Mouse (Mus musculus): ENCODE measurements around the gene Gucd1.

DNA sequence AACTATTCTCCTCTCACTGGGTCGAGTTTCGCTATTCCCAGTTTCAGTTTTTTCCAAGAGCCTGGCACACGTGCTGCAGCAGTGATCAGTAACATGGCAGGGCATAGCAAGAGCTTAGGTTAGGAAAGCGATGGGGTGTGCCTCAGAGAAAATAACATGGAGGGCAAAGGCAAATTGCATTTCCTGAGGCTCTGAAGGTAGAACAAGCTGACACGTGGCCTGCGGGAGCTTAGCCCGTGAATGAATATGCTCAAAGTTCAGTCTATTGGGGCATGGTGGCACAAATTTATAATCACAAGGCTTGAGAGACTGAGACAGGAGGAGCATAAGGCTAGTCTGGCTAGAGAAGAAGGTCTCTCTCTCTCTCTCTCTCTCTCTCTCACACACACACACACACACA is 5.0 kb downstream of the Gucd1 start:
- TF ChIP-seq POLR2A (IDR thresholded peaks at IDR 0.05; ENCODE audit: borderline replicate concordance, low read depth, low read length), result no peak
- TF ChIP-seq CTCF (IDR thresholded peaks at IDR 0.05; ENCODE audit: low read depth, low read length), result no peak
